Mouse (Mus musculus) ovary, postnatal 14 days (tissue): ENCODE results near the gene Tenm3.

Source experiments
- DNase-seq: peaks from one replicate; pipeline ENCODE4 v3.0.0; 2022; ENCODE audit warnings: low spot score

Tenm3 gene

DNA sequence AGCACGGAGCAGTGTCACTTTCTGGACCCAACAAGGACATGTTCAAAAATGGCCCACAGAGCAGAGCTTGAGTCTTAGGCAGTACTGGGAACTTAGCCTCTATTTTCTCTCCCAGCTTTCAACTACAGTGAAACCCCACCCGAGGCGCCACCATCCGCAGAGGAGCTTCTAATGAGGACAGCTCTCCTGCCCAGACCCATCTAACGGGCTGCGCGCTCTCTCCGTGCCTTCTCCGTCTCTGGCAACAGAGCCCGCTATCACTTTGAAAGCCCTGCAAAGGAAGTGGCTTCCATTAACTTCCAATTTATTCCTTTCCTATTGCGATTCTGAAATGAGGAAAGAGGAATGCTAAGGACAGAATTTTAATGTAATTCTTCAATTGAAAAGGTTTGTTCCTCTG, 569.2 kb downstream of the Tenm3 start:
- DNase-seq, result no peak

DNA sequence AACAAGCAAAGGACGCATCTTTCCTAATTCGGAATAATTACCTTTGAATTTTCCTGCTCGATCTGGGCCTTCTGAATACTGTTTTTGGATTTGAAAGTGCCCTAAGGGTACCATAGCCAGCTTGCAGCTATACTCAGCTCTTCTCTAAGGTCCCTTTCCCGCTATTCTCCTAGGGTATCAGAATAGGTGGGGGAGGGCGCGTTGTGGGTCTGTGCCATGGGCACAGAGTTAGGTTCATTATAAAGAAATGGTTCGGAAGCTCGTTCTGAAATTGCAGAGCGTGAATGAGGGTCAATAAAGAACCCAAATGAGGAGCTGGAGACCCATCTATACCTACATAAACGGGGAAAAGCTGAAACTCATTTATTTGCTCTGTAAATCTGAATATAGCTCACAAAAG, 575.1 kb downstream of the Tenm3 start:
- DNase-seq, result no peak

DNA sequence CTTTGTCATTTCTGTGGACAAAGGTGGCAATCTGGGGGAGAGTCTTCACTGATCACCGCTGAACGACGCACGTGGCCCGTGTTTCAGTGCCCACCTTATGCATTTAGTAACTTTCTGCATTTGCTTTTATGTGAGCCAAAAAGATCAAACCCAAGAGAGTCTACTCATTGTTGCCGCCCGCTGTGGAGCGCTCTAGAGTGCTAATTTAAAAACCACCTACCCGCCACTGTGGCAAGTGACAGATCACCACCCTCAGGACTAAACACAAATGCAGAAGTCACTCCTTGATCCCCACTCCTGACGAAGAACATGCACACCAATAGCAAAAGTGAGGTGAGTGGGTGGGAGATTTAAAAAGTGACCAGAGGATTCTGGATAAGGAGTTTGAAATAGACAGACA, 583.5 kb downstream of the Tenm3 start:
- DNase-seq, result no peak

DNA sequence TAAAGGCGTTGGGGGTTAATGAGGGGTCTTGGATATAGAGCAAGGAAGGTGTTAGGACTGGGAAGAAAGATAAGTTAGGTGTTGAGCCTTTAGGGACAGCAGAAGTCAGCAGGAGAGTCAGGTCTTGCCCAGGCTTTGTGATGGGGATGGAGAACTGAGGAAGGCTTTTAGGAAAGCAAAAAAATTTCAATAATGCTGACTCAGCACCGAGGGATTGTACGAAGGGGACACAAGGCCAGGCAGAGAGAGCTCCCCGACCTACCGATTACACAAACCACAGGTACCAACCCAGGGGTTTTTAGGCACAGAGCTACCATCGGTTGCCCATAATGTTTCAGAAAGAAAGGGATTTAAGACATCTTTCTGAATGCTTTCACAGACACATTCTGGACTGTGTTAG, 583.9 kb downstream of the Tenm3 start:
- no peak for DNase-seq

DNA sequence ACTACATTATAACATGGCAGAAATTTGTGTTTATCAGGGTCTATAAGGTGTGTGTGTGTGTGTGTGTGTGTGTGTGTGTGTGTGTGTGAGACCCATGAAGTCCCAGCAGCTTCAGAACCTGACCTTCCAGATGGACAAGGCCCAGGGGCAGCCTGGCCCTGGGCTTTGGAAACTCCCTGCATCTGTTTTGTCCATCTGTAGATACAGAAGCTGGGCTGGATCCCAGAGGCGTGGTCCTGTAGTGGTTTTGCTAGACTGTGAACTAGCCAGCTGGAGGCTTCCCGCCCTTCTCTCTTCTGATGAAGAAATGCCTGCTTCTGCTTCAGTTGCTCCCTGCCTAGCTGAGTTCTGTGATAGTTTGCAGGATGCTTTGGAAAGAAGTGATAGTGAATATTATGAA, 599.9 kb downstream of the Tenm3 start:
- DNase-seq, result no peak

DNA sequence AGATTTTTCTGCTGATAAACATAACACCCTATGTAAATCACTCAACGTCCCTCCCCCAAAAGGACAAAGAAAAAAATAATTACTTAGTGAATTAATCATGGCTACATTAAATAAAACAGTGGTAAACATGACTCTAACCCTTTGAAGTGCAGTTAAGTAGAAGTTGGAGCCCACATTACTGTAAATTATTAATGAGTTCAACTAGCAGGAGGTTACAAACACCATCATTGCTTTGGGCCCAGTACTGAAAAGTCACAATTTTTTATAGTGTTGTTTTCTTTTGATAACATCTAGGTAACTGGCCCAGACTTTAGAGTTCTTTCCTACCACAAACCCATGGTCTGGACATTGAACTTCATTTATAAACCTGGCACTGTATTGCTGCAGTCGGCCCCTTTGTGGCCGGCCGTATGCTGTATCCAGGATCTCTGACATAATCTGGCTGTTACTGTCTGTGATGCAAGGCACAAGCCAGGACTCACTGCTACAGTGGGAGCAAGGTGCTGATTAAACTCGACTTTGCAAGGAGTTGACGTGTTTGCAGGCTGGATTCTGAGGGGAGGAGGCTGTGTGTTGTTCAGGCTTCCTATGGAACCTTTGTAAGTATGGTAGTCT, 602.7 kb downstream of the Tenm3 start:
- DNase-seq, result no peak

DNA sequence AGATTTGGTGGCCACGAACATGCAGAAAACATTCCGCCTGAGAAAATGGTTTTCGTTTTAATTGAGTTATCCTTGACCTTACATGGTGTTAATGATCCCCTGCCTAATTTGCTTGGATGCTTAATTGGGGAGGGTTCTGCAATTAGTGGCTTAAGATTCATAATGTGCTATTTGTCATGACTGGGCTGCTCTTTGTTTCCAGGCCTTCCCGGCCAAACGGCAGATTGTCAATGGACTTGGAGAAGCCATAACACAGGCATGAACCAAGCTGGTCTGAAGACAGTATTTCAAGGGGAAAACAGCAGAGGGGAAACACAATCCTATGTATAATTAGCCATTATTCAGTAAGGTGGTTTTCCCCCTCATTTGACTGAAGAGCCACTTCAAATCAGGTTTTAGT, 606.8 kb downstream of the Tenm3 start:
- no peak for DNase-seq

DNA sequence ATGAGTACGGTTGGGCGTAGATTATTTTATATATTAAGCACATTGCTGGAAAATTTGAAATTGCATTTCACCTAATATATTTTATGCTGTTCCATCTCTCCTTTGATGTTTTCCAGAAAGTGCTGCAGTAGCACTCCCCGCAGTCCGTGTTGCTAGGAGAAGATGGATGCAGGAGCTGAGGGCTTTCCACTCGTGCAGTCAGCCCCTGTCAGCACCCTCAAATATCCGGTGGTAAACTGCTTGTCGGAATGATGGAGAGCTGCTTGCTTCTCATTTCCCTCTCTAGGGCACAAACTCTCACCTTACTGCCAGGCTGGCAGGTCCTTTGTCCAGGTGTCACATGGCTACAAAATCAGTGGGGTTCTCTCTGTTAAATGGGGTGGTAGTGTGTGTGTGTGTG, 610.8 kb downstream of the Tenm3 start:
- DNase-seq, result no peak

DNA sequence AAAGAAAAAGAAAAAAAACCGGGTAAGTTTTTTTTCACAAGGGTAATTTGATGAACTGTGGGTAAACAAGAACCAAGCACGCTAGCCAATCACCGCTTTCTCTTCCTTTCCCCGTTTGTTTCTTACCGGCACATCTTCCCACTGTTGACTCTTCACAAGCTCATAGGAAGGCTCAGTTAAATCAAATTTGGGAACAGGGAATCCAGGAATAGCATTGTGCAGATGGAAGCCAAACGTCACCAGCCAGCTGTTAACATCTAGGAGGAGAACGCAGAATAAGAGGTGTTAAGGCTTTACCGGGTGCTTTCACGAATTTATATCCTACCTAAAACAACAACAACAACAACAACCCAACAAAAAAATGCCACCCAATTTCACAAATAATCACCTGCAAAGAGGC, 611.9 kb downstream of the Tenm3 start:
- no peak for DNase-seq

DNA sequence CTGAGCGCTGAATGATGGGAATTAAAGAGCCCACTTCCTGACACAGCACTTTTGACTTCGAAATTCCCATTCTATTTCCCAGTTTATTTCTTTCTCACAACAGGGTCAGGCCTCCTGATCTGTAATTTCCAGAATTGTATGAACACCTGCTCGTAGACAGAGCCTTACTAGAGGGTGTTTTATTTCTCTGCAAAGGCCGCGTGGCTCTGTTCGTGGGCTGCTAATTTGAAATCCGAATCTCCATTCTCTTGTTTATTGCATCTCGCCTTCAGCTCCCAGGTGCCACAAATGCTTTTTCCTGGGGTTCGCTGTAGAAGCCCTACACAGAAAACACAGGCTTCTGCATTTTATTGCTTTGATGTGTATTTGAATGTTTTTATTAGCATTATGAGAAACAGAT, 612.4 kb downstream of the Tenm3 start:
- no peak for DNase-seq

DNA sequence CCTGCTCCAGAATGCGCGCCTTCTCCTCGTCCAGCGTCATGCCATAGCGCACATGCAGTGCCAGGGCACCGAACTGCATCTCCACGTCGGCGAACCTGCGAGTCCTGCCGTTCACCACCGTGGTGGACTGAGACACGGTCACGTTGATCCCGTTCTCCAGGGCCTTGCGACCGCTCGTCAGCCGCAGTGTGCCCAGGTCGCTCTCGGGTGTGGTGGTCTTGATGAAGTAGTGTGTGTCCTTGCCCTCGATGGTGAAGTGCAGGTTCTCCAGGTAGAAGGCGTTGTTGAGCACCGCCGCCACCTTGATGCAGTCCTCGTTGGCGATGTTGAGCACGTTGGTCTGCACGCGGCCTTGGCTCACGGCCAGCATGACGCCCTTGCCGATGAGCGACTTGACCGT, 615.1 kb downstream of the Tenm3 start:
- no peak for DNase-seq

DNA sequence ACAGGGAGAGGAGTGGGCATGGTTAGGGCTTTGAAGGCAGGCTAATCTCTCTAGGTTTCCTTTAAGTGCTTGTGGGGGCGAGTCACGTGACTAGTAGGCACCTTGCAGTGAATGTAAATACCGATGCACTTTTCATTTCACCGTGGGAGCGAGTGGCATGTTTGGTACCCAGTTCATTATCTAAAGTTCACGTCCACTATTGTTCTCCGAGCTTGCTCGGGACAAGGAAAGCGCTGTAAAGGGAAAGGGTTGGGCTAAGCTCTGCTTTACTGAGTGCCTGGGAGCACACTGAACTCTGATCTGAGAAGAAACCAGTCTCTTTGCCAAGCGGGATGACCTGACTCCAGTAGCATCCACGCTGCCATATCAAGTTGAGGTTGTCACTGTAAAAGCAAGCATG, 619.0 kb downstream of the Tenm3 start:
- DNase-seq, result no peak

DNA sequence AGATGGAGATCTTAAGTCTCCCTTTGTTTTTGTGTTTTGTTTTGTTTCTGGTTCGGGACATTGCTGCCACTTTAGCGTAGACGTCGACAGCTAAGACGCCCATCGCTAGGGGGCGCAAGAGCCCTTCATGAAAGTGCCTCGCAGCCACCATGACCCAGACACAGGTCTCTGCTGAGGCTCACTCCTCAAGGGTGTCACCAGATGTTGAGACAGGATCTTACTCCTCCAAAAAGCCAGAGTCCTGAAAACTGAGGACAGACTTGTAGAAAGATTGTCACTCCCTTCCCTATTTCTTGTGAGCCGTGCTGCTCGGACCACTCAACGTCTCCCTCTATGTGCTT, 621.4 kb downstream of the Tenm3 start:
- DNase-seq, result peak; percentile 86

DNA sequence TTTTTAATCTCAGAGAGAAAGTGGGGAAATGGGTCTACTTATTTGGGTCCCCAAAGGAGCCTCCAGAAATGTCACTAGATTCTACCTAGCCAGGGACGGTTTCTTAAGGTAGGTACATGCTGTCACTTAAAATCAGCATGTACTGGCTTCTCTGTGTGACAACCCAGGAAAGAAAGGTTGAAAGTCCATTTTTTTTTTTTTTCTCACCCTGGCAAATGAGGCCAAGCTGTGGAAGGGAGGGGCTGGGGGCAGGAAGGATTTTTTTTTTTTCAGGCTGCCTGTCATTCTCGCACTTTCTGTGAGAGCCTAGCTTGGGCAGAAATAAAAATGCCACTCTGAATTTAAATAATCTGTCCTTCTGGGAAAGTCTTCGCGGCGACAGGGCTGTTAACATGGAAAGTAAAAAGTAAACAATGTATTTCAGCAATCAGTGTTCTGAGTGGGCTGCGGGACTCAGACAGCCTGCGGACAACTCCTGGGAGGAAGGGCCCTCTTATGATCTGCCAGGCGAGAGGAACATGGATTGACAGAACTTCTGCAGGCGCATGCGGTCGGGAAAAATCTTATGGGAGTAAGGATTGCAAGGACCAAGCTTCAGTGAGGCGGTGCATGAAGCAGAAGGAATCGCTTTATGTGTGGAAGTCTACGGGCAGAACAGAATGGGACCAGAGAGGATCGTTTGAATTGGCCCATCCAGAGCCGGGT, 621.9 kb downstream of the Tenm3 start:
- peak; percentile 11 for DNase-seq

DNA sequence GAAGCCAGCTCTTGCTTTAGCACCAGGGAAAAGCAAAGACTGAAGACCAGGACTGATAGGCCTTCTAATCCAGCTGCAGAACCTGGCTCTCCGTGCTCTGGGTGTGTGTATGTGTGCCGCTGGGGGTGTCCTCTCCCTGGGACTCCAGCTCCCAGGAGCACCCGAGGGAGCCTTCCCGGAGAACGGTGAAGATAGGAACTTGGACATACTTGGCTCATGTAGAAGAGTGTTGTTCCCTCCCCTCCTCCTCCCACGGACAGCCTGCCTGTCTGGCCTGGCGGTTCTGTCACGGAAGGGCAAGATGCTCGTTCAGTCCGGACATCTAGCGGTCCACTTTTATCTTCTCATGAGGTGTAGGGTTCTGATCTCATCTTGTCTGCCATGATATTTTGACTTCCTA, 622.4 kb downstream of the Tenm3 start:
- DNase-seq, result no peak

DNA sequence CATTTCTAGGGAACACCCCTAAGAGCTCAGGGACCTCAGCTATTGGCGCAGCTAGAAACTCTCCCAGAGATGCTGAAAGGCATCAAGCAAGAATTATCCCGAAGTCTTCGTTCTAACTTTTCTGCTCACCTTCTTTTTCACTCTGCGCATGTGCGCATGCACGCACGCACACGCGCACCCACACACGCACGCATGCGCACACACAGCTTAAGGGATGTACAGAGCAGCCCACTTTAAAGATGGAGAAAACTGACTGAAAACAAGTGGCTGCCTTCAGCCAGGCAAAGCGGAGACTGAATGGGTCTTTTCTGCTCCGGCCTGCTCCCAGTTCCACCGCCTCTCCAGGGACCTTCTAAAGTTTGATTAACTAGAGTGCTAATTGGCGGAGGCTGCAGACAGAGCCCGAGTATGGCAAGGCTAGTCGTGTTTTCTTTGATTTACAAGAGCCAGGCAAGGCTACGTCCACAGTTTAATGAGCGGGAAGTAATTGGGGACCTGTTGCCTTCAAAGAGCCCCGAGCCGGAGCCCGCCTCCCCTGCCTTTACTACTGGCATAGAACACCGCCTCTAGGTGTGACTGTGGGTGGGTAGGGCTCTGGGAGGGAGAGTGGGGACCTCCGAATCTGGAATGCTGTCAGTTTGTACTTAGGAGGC, 623.1 kb downstream of the Tenm3 start:
- DNase-seq, result no peak

DNA sequence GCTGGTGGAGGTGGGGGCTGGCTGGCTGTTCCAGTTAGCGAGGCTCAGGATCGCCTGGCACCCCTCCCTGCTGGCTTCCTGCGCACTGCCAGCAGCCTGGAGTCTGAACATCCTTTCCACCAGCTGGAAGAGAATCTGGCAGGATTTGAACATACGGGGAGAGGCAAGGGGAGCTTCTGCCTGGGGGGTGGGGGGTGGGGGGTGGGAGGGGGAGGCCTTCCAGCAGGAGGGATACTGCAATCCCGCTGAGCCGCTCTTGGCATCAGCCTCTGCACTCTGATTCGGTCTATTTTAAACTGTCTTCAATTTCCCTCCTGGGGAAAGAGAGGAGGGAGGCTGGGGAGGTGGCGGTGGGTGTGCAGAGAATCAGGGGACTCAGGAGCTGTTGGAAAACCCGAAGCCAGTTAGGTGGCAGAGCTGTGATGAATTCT, 628.7 kb downstream of the Tenm3 start:
- DNase-seq, result no peak

DNA sequence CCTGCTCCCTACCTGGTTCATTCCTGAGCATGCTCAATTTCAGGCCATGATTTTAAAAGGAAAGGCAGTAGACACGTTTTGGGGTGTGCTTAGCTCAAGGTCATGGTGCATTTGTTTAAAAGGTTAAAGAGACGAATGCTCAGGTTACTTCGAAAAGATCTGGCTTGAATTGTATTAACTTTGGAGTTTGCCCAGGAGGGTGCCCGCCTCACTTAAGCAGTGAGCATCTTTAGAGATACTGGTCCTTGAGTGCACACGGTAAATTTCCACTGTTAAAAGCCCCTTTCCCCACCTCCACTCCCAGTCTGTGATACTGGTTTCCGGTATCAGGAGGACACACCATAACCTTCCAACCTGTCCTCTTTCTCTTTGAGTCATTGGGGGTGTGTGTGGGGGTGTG, 629.4 kb downstream of the Tenm3 start:
- DNase-seq, result no peak

DNA sequence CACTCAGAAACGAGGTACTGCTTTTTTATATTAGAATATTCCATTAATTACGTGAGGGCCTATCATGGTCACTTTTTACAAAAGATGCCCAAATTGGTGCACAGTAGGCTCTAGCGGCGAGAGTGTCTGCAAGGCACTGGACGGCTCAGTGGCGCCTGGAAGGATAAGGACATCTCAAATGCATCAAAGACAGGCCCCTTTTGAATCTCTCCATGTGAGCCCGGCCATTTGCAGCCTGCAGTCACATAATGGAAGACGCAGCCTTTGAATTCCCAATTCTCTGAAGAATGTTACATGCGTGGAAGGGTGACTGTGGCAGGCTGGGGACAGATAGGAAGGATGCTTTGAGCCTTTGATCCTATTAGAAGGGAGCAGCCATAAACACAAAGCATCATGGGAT, 631.8 kb downstream of the Tenm3 start:
- no peak for DNase-seq

DNA sequence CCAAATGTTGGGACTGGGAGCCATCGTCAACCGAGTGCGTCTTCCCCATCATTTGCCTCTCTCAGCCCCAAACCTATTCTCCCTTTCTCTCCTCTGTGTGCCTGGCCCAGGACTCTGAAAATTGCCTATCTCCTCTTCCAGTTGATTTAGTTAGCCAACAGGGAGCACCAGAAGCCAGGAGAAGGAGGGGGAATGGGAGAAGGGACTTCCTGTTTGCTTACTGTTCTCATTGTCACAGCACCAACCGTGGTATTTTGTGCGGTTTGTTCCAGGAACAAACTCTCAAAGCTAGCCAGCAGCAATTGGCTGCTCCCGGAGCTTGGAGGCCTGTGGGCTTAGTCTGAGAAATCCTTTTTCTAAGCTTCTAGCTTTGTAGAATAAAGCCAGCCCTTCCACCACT, 636.2 kb downstream of the Tenm3 start:
- no peak for DNase-seq

DNA sequence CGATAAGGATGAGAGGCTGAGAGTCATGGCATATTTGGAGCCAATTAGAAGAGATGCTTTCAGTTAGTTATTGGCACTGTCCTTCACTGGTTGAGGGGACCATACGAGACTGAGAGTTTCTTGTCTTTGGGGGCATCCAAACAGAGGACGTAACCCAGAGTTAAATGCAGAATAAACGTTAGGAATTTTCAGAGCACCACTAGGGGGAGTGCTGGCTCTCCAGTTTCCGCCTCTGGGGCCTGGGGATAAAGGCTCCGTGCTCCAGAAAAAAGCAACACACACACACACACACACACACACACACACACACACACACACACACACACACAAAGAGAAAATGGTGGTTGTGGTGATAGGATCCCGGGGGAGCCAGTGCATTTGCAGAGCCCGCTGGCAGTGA, 636.8 kb downstream of the Tenm3 start:
- DNase-seq, result no peak

DNA sequence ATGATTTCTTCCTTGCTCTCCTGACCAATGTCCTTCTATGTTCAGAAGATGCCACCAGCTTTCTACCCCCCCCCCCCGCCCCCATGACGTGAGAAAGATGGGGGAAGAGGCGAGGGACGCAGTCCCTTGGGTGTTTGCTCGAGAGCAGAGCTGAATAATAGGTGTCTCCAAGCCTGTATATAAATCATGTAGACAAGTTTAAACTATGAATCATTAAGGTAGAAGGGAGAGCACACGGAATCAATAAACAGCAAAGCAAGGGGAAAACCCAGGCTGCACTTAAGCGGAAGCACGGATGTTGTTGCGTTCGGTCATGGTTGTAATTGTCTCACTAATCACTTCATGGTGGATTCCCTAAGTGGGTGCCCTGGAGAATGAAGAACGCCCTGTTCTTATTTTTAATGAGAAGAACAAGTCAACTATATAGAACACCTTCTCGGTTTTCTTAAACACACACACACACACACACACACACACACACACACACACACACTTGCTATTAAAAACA, 638.9 kb downstream of the Tenm3 start:
- DNase-seq, result no peak

DNA sequence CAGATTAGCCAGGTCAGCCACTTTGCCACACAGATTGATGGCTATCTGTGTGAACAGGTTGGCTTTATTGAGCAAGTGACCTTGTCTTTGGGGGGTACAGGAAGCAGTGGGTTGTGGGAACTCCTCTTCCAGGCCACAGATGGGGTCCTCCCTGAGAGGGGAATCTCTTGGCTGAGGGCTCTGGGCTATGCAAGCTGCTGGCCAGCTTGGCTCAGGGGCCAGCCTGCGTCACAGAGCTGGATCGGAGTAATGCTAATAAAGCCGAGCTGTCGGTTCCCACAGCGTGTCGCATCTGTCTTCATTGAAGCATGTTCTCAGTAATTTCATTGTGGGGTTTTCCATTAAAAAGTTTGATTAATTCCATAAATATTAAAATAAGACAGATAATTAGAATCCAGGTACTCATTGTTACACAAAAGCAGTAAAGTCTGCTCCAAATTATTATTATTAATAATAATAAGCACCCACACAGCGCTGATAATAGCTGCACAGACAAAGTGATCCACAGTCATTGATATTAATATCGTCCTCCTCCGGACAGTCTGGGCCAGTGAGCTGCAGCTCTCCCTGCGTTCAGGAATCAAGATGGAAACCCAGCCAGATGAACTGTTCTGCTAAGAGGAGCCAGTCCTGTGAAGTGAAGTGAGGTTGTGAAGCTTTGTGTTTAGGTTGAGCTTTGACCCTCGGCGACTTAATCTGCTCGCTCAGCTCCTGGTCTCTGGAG, 639.5 kb downstream of the Tenm3 start:
- no peak for DNase-seq
